Mouse (Mus musculus) thymus, adult 2 months (tissue): ENCODE measurements around the gene Arhgef40. TPM values are rescaled to one million over a fixed set of nuclear protein-coding genes. Genes with fewer than 3 reads are reported as not detected.
"Not testable (repeated sequence)": the region's sequence is repeated elsewhere in the genome, so short reads cannot be mapped to it uniquely, and the experiment has no call there.

Experiments used
- DNase-seq: peaks from one replicate; pipeline ENCODE4 v3.0.0; 2021
- H3K27ac ChIP-seq: fragments of 200-500 bp; 2 replicates; pipeline ENCODE4 v1.5.1; 2012; ENCODE audit warnings: low read length, control low read depth; ENCODE audit not compliant: control insufficient read depth, insufficient read depth
- H3K27me3 ChIP-seq: fragments of 200-500 bp; 2 replicates; pipeline ENCODE4 v1.6.1; 2012; ENCODE audit warnings: mild to moderate bottlenecking, low read length, moderate library complexity, mixed read lengths; ENCODE audit not compliant: control insufficient read depth, insufficient read depth
- H3K36me3 ChIP-seq: fragments of 200-500 bp; 2 replicates; pipeline ENCODE4 v1.6.1; 2012; ENCODE audit warnings: mild to moderate bottlenecking, low read length, moderate library complexity; ENCODE audit not compliant: control insufficient read depth, insufficient read depth
- H3K4me1 ChIP-seq: fragments of 200-500 bp; replicated peaks from 2 replicates; pipeline ENCODE4 v1.6.1; 2012; ENCODE audit warnings: low read length; ENCODE audit not compliant: control insufficient read depth, insufficient read depth
- H3K4me3 ChIP-seq: fragments of 200-500 bp; 2 replicates; pipeline ENCODE4 v1.5.1; 2012; ENCODE audit warnings: mild to moderate bottlenecking, low read length, control low read depth, moderate library complexity; ENCODE audit not compliant: control insufficient read depth, insufficient read depth
- CTCF ChIP-seq: fragments of 200-500 bp; IDR thresholded peaks from 2 replicates; pipeline ENCODE4 v1.5.1; 2012; ENCODE audit warnings: mild to moderate bottlenecking, control low read depth, low read length, moderate library complexity, borderline replicate concordance; ENCODE audit not compliant: control insufficient read depth, poor library complexity, insufficient read depth; ENCODE audit errors: extremely low read depth
- POLR2A ChIP-seq: fragments of 200-500 bp; IDR thresholded peaks from 2 replicates; pipeline ENCODE4 v1.6.1; 2012; ENCODE audit warnings: mild to moderate bottlenecking, low read length, control low read depth, moderate library complexity; ENCODE audit not compliant: control insufficient read depth, poor library complexity, insufficient read depth; ENCODE audit errors: extremely low read depth
- WGBS: fragments of 180-500 bp; shearing (Covaris S2); methylation state at CpG from one replicate; pipeline ENCODE4 v1.1.7; 2018; 5-methylcytosine and 5-hydroxymethylcytosine counted together
- polyA plus RNA-seq: library from polyadenylated mRNA; depleted of rRNA; stranded (reverse); fragments of >200 nt; gene quantifications from 2 replicates; pipeline ENCODE4 v1.2.3, GENCODE M21; 2012

Arhgef40 gene
- polyA plus RNA-seq, 1 experiment, result 62.3 TPM

GRCm38 (mm10) chr14:52026342-52026741 is 41.8 kb downstream of the Arhgef40 start:
- no peak overlapping the region for H3K27ac ChIP-seq
- WGBS, result 93% methylated on average over 4 of the region's 4 CpGs
- no peaks in the 10 kb centered on the region for H3K27me3 ChIP-seq
- no peak for TF ChIP-seq POLR2A
- TF ChIP-seq CTCF, result no peak
- no peaks in the 10 kb centered on the region for H3K36me3 ChIP-seq
- no peak for DNase-seq
- no peak overlapping the region for H3K4me3 ChIP-seq
- peaks cover 9% of the 10 kb centered on the region for H3K4me1 ChIP-seq

- no peak for DNase-seq
- Histone ChIP-seq H3K27me3 (no peaks in the 10 kb centered on the region), H3K4me1 (no peaks in the 10 kb centered on the region), H3K36me3 (no peaks in the 10 kb centered on the region), H3K27ac (no peak overlapping the region), H3K4me3 (no peak overlapping the region)
- TF ChIP-seq CTCF (no peak), POLR2A (no peak)
- 97% methylated on average over 6 of the region's 6 CpGs for WGBS
Observed at GRCm38 (mm10) chr14:52035926-52036325, 51.4 kb downstream of the Arhgef40 start.

- H3K4me1 ChIP-seq, result no peaks in the 10 kb centered on the region
- no peaks in the 10 kb centered on the region for H3K27me3 ChIP-seq
- H3K27ac ChIP-seq, result no peak overlapping the region
- WGBS, result 91% methylated on average over 5 of the region's 5 CpGs
- no peak for TF ChIP-seq CTCF
- no peak for TF ChIP-seq POLR2A
- no peak for DNase-seq
- no peaks in the 10 kb centered on the region for H3K36me3 ChIP-seq
- no peak overlapping the region for H3K4me3 ChIP-seq
Observed at GRCm38 (mm10) chr14:52039332-52039731, 54.8 kb downstream of the Arhgef40 start.

GRCm38 (mm10) chr14:52042359-52042758 is 57.8 kb downstream of the Arhgef40 start, which contains the start of gene Olfr221:
TSS of gene Olfr221 (minus strand) at chr14:52042459.
- 16% methylated on average over 3 of the region's 3 CpGs for WGBS
- not testable (repeated sequence) for H3K36me3 ChIP-seq, H3K27me3 ChIP-seq, H3K4me3 ChIP-seq, DNase-seq, H3K4me1 ChIP-seq, H3K27ac ChIP-seq

GRCm38 (mm10) chr14:52043446-52043845 is 58.9 kb downstream of the Arhgef40 start:
- Histone ChIP-seq H3K27ac (no peak overlapping the region), H3K27me3 (no peaks in the 10 kb centered on the region), H3K4me3 (no peak overlapping the region), H3K36me3 (no peaks in the 10 kb centered on the region), H3K4me1 (no peaks in the 10 kb centered on the region)
- no peak for DNase-seq
- WGBS, result 78% methylated on average over 6 of the region's 6 CpGs
- TF ChIP-seq POLR2A (no peak), CTCF (no peak)

- 7% methylated on average over 8 of the region's 8 CpGs for WGBS
- Histone ChIP-seq H3K36me3 (no peaks in the 10 kb centered on the region), H3K27me3 (no peaks in the 10 kb centered on the region), H3K4me1 (no peaks in the 10 kb centered on the region), H3K4me3 (no peak overlapping the region), H3K27ac (no peak overlapping the region)
- peak; percentile 60 for DNase-seq
- no peak for TF ChIP-seq POLR2A
- TF ChIP-seq CTCF, result no peak
Observed at GRCm38 (mm10) chr14:52044901-52045678, 60.6 kb downstream of the Arhgef40 start.

- Histone ChIP-seq H3K27ac (no peak overlapping the region), H3K36me3 (no peaks in the 10 kb centered on the region), H3K4me1 (no peaks in the 10 kb centered on the region), H3K27me3 (no peaks in the 10 kb centered on the region), H3K4me3 (no peak overlapping the region)
- 92% methylated on average over 9 of the region's 9 CpGs for WGBS
- no peak for DNase-seq
- TF ChIP-seq CTCF (no peak), POLR2A (no peak)
Observed at GRCm38 (mm10) chr14:52045966-52046565, 61.5 kb downstream of the Arhgef40 start.

- not testable (repeated sequence) for H3K27me3 ChIP-seq, H3K36me3 ChIP-seq, DNase-seq, H3K4me1 ChIP-seq, H3K27ac ChIP-seq, H3K4me3 ChIP-seq
- WGBS, result 76% methylated on average over 3 of the region's 3 CpGs
Observed at GRCm38 (mm10) chr14:52052720-52053119, 68.2 kb downstream of the Arhgef40 start.
